ENCODE assay signal across 9 mouse cellular contexts in genomic region chr16:95983601-95984000, GRCm38 (mm10). TPM values are rescaled to one million over a fixed set of nuclear protein-coding genes. Genes with fewer than 3 reads are reported as not detected.
DNase-seq lines count a peak whose midpoint lies in the region; ATAC-seq and TF ChIP-seq lines count a peak whose summit lies in the region.
"Had no signal": no experiment of that assay in that cellular context is flagged by ENCODE, and none has a peak within 500 bp of the region (broad histone marks: within the 10 kb centered on the region; RNA-seq: fewer than 3 reads in every experiment).

No protein-coding gene starts in this region.

- no peak overlapping the region for H3K9ac ChIP-seq in hindbrain, postnatal 0 days (replicated peaks; ENCODE audit: low read length)
- H3K9ac ChIP-seq in hindbrain, embryonic 14.5 days = no peak overlapping the region

- H3K4me1 ChIP-seq in hindbrain, postnatal 0 days (ENCODE audit: insufficient read depth, low read length) = no peaks in the 10 kb centered on the region
- no peaks in the 10 kb centered on the region for H3K4me1 ChIP-seq in hindbrain, embryonic 14.5 days (replicated peaks; ENCODE audit: control insufficient read depth, insufficient read depth, low read length)
- H3K4me1 ChIP-seq in bone marrow macrophage, adult 2 months (ENCODE audit: control insufficient read depth, insufficient read depth, low read length) = no peaks in the 10 kb centered on the region

- no peak overlapping the region for H3K4me3 ChIP-seq in hindbrain, postnatal 0 days (ENCODE audit: low read length)
- H3K4me3 ChIP-seq in hindbrain, embryonic 14.5 days (replicated peaks; ENCODE audit: low read length) = no peak overlapping the region
- no peak overlapping the region for H3K4me3 ChIP-seq in bone marrow macrophage, adult 2 months (ENCODE audit: insufficient read depth, low read length)

- no peak overlapping the region for H3K27ac ChIP-seq in hindbrain, postnatal 0 days
- no peak overlapping the region for H3K27ac ChIP-seq in hindbrain, embryonic 14.5 days
- no peak overlapping the region for H3K27ac ChIP-seq in bone marrow macrophage, adult 2 months (ENCODE audit: insufficient read depth, low read depth, low read length)

- 83% methylated on average over 7 of the region's 7 CpGs for WGBS in hindbrain, postnatal 0 days
- WGBS in hindbrain, embryonic 14.5 days = 89% methylated on average over 7 of the region's 7 CpGs

- DNase-seq in hindbrain, postnatal 0 days (ENCODE audit: low spot score) = peak; percentile 48
- DNase-seq in hindbrain, embryonic 14.5 days (ENCODE audit: low spot score) = no peak
- DNase-seq in CD4-positive, CD25-positive, alpha-beta regulatory T cell, adult 2 months (ENCODE audit: low read depth, low spot score) = peak; percentile 69
- no peak for DNase-seq in urinary bladder, postnatal 4 days (ENCODE audit: low spot score in 2 of 2)
- no peak for DNase-seq in layer of hippocampus, adult 18-20 months (ENCODE audit: low spot score in 2 of 2)
- no peak for DNase-seq in urinary bladder, postnatal 14 days (ENCODE audit: low spot score)
- DNase-seq: layer of hippocampus, adult 9-11 months had no signal

- no peaks in the 10 kb centered on the region for H3K9me3 ChIP-seq in hindbrain, postnatal 0 days (ENCODE audit: low read length)
- H3K9me3 ChIP-seq in hindbrain, embryonic 14.5 days (ENCODE audit: control insufficient read depth, low read length) = no peaks in the 10 kb centered on the region

- no peak for TF ChIP-seq POLR2A in bone marrow macrophage, adult 2 months (IDR thresholded peaks at IDR 0.05; ENCODE audit: borderline replicate concordance, low read depth, low read length)

- no peaks in the 10 kb centered on the region for H3K27me3 ChIP-seq in hindbrain, postnatal 0 days (ENCODE audit: insufficient read depth, low read length)
- no peaks in the 10 kb centered on the region for H3K27me3 ChIP-seq in hindbrain, embryonic 14.5 days (ENCODE audit: control insufficient read depth, insufficient read depth, low read length)

- peak; percentile 64 for TF ChIP-seq CTCF in hindbrain, postnatal 0 days (IDR thresholded peaks at IDR 0.05; ENCODE audit: low read depth)
- peak; percentile 32; the same call in 1 of the 2 replicates for TF ChIP-seq CTCF in bone marrow macrophage, adult 2 months (IDR thresholded peaks at IDR 0.05; ENCODE audit: low read depth, low read length)

- no peak overlapping the region for H3K4me2 ChIP-seq in hindbrain, postnatal 0 days (ENCODE audit: low read depth, low read length)
- no peak overlapping the region for H3K4me2 ChIP-seq in hindbrain, embryonic 14.5 days (replicated peaks)

- no peaks in the 10 kb centered on the region; the same call in 1 of the 2 replicates for H3K36me3 ChIP-seq in hindbrain, postnatal 0 days (ENCODE audit: insufficient read depth, low read length)
- H3K36me3 ChIP-seq in hindbrain, embryonic 14.5 days (replicated peaks; ENCODE audit: control insufficient read depth, insufficient read depth) = peaks cover 60% of the 10 kb centered on the region

- ATAC-seq in hindbrain, postnatal 0 days = peak; percentile 32; the same call in 1 of the 2 replicates
- ATAC-seq in hindbrain, embryonic 14.5 days (ENCODE audit: low FRiP score) = no peak
- peak; percentile 56; the same call in 1 of the 2 replicates for ATAC-seq in neutrophil, adult 5-6 weeks (ENCODE audit: extremely low read depth, insufficient number of reproducible peaks, low FRiP score, poor library complexity, severe bottlenecking)

RNA-seq across cellular contexts. Expression of gene Psmg1, which starts 7.2 kb away (rescaled TPM):
- total RNA-seq in hindbrain, postnatal 0 days (2014; rRNA removed) = 25.7 and 28.6 TPM in 2 replicates
- 52.9 and 55.4 TPM in 2 replicates for polyA plus RNA-seq in hindbrain, postnatal 0 days (2015; fragmentation: Nextera tagmentation; extraction: Ambion mirVana)
- 62.1 and 67.7 TPM in 2 replicates for polyA plus RNA-seq in hindbrain, embryonic 14.5 days (2014; fragmentation: Nextera tagmentation; extraction: Ambion mirVana)
- polyA plus RNA-seq in bone marrow macrophage, adult 2 months (2012; ENCODE audit: insufficient read depth, insufficient read length, missing spikeins) = 17.3 and 18.2 TPM in 2 replicates
- 9.8 and 20.6 TPM in 2 replicates for total RNA-seq in neutrophil, adult 5-6 weeks (2017)
- total RNA-seq in layer of hippocampus, adult 18-20 months (2021) = 10 to 100 TPM; 15.3 to 19.0 TPM

Comparison
In these comparisons a context has a peak if more than half of its experiments do, and no peak if none do; other contexts are left out.
1. DNase-seq: peak in hindbrain, postnatal 0 days (single experiment) and CD4-positive, CD25-positive, alpha-beta regulatory T cell, adult 2 months (single experiment); none in hindbrain, embryonic 14.5 days (single experiment), urinary bladder, postnatal 4 days (0 of 2), layer of hippocampus, adult 18-20 months (0 of 2) and urinary bladder, postnatal 14 days (single experiment).